In the genomic region with DNA sequence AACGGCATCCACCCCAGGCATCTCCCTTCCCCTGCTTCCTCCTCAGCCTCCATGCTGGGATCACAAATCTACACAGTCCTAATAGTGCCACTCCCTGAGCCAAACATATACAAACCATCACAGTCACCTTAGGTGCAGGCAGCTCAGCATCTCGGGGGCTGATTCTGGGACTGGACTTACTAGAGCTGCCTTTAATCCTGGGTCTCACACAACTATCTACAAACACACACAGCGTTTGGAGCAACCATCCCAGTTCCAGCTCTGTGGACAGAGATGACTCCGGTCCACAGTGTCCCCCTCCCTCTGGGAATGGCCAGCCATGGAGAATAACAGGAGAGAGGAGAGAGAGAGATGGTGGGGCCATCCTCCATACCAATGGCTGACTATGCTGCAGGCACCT, we compare ENCODE assay signal across 24 mouse cellular contexts. TPM values are rescaled to one million over a fixed set of nuclear protein-coding genes. Genes with fewer than 3 reads are reported as not detected.
DNase-seq lines count a peak whose midpoint lies in the region; ATAC-seq and TF ChIP-seq lines count a peak whose summit lies in the region.
"Had no signal": no experiment of that assay in that cellular context is flagged by ENCODE, and none has a peak within 500 bp of the region (broad histone marks: within the 10 kb centered on the region; RNA-seq: fewer than 3 reads in every experiment).

No protein-coding gene starts in this region.

- H3K27ac ChIP-seq in heart, postnatal 0 days (ENCODE audit: low read depth), result peak overlapping the region; percentile 84
- peak overlapping the region; percentile 81 for H3K27ac ChIP-seq in lung, postnatal 0 days (ENCODE audit: low read length)
- H3K27ac ChIP-seq: forebrain, embryonic 10.5 days; forebrain, embryonic 13.5 days; hindbrain, embryonic 12.5 days; hindbrain, embryonic 15.5 days had no signal

- WGBS in heart, postnatal 0 days, result 82% methylated on average over 4 of the region's 4 CpGs
- 58% methylated on average over 4 of the region's 4 CpGs for WGBS in lung, postnatal 0 days

- H3K4me2 ChIP-seq in heart, postnatal 0 days (ENCODE audit: low read depth, low read length), result no peak overlapping the region
- H3K4me2 ChIP-seq in lung, postnatal 0 days (replicated peaks; ENCODE audit: low read depth, low read length), result no peak overlapping the region
- H3K4me2 ChIP-seq: forebrain, embryonic 13.5 days; heart, embryonic 15.5 days; hindbrain, embryonic 12.5 days; hindbrain, embryonic 15.5 days had no signal

- H3K9me3 ChIP-seq in heart, postnatal 0 days (replicated peaks; ENCODE audit: control insufficient read depth, low read length), result no peaks in the 10 kb centered on the region
- H3K9me3 ChIP-seq in lung, postnatal 0 days (ENCODE audit: low read length), result no peaks in the 10 kb centered on the region
- H3K9me3 ChIP-seq: forebrain, embryonic 10.5 days; forebrain, embryonic 13.5 days; G1E; heart, embryonic 15.5 days; hindbrain, embryonic 12.5 days; hindbrain, embryonic 15.5 days had no signal

- peaks cover 30% of the 10 kb centered on the region for H3K4me1 ChIP-seq in heart, postnatal 0 days (ENCODE audit: control insufficient read depth, insufficient read depth)
- H3K4me1 ChIP-seq in lung, postnatal 0 days (ENCODE audit: insufficient read depth, low read depth, low read length), result peaks cover 15% of the 10 kb centered on the region; the same call in 1 of the 2 replicates

- intact Hi-C loops in heart, postnatal 25 days (cut with DNase I), result loop anchor here (2.0 to 5.0 kb wide), 2 partner anchors 110 to 159 kb away; no protein-coding TSS in a partner anchor

- no peaks in the 10 kb centered on the region for H3K27me3 ChIP-seq in heart, postnatal 0 days (ENCODE audit: control insufficient read depth, insufficient read depth, low read length)
- H3K27me3 ChIP-seq in lung, postnatal 0 days (replicated peaks; ENCODE audit: insufficient read depth, low read length), result no peaks in the 10 kb centered on the region
- H3K27me3 ChIP-seq: CH12.LX; forebrain, embryonic 13.5 days; heart, embryonic 15.5 days; hindbrain, embryonic 12.5 days; hindbrain, embryonic 15.5 days; Patski had no signal

- TF ChIP-seq CTCF in heart, postnatal 0 days (IDR thresholded peaks at IDR 0.05; ENCODE audit: low read depth), result no peak
- TF ChIP-seq CTCF in lung, postnatal 0 days (IDR thresholded peaks at IDR 0.05), result no peak

- H3K36me3 ChIP-seq in heart, postnatal 0 days (replicated peaks; ENCODE audit: control insufficient read depth, insufficient read depth, low read length), result no peaks in the 10 kb centered on the region
- H3K36me3 ChIP-seq in lung, postnatal 0 days (ENCODE audit: insufficient read depth, low read length), result no peaks in the 10 kb centered on the region
- H3K36me3 ChIP-seq: forebrain, embryonic 10.5 days; heart, embryonic 15.5 days; hindbrain, embryonic 12.5 days; hindbrain, embryonic 15.5 days had no signal

- TF ChIP-seq EP300 in heart, postnatal 0 days (IDR thresholded peaks at IDR 0.05; ENCODE audit: low read depth), result no peak
- TF ChIP-seq EP300 in lung, postnatal 0 days (IDR thresholded peaks at IDR 0.05), result no peak

- no peak for ATAC-seq in heart, postnatal 0 days (ENCODE audit: insufficient read depth, low read depth)
- no peak for ATAC-seq in lung, postnatal 0 days
- ATAC-seq: forebrain, embryonic 13.5 days; forebrain, embryonic 16.5 days; intestine, postnatal 0 days; Patski had no signal

- no peak overlapping the region for H3K9ac ChIP-seq in heart, postnatal 0 days (replicated peaks; ENCODE audit: low read depth, low read length)
- H3K9ac ChIP-seq in lung, postnatal 0 days (replicated peaks; ENCODE audit: low read depth), result no peak overlapping the region
- H3K9ac ChIP-seq: forebrain, embryonic 13.5 days; heart, embryonic 15.5 days; hindbrain, embryonic 12.5 days; hindbrain, embryonic 15.5 days had no signal

- peak; percentile 90 for DNase-seq in heart, adult 11 months
- DNase-seq in heart, adult 8-10 months (ENCODE audit: low spot score), result no peak
- DNase-seq in heart, postnatal 0 days (ENCODE audit: low spot score), result no peak
- DNase-seq in heart, postnatal 25 days (ENCODE audit: low spot score), result no peak
- DNase-seq in lung, postnatal 0 days (ENCODE audit: low spot score), result no peak
- no peak for DNase-seq in lung, adult 18-20 months
- DNase-seq: adrenal gland, postnatal 10 days; adrenal gland, postnatal 36 days; B cell, adult 2 months; cerebellum, adult 18-20 months; cerebellum, adult 9-10 months; cerebellum, postnatal 14 days; gastrocnemius, postnatal 25 days; heart, postnatal 14 days had no signal

- H3K4me3 ChIP-seq in heart, postnatal 0 days (ENCODE audit: low read depth, low read length), result no peak overlapping the region
- no peak overlapping the region for H3K4me3 ChIP-seq in lung, postnatal 0 days (ENCODE audit: low read depth, low read length)
- H3K4me3 ChIP-seq: forebrain, embryonic 10.5 days; forebrain, embryonic 13.5 days; heart, embryonic 15.5 days; hindbrain, embryonic 12.5 days; hindbrain, embryonic 15.5 days had no signal

RNA-seq across cellular contexts. Expression of gene Tomm20, which starts 29.0 kb away (rescaled TPM):
- total RNA-seq in heart, adult 8-10 months (2022), result 100 to 1,000 TPM in 1 of 4 experiments, 10 to 100 TPM in 3; 82.0 to 104 (median 91.0) TPM
- total RNA-seq in heart, postnatal 0 days (2014; rRNA removed; ENCODE audit: low replicate concordance), result 52.6 and 65.3 TPM in 2 replicates
- polyA plus RNA-seq in heart, postnatal 0 days (2015; fragmentation: Nextera tagmentation; extraction: Ambion mirVana), result 203 and 213 TPM in 2 replicates
- 10 to 100 TPM; 76.2 to 76.4 TPM for total RNA-seq in heart, postnatal 25 days (2021)
- polyA plus RNA-seq in lung, postnatal 0 days (2015; fragmentation: Nextera tagmentation; extraction: Ambion mirVana), result 138 and 155 TPM in 2 replicates

RNA-seq across cellular contexts. Expression of gene Rbm34, which starts 54.3 kb away (rescaled TPM):
- total RNA-seq in heart, adult 8-10 months (2022), result 1 to 10 TPM; 2.7 to 4.1 (median 3.2) TPM
- 1.3 and 3.9 TPM in 2 replicates for total RNA-seq in heart, postnatal 0 days (2014; rRNA removed; ENCODE audit: low replicate concordance)
- polyA plus RNA-seq in heart, postnatal 0 days (2015; fragmentation: Nextera tagmentation; extraction: Ambion mirVana), result 8.0 and 8.8 TPM in 2 replicates
- 1 to 10 TPM; 2.6 to 2.8 TPM for total RNA-seq in heart, postnatal 25 days (2021)
- polyA plus RNA-seq in lung, postnatal 0 days (2015; fragmentation: Nextera tagmentation; extraction: Ambion mirVana), result 15.5 and 18.9 TPM in 2 replicates
